Mouse (Mus musculus): Measurements from ENCODE around the gene Prlhr.

The Prlhr gene

DNA sequence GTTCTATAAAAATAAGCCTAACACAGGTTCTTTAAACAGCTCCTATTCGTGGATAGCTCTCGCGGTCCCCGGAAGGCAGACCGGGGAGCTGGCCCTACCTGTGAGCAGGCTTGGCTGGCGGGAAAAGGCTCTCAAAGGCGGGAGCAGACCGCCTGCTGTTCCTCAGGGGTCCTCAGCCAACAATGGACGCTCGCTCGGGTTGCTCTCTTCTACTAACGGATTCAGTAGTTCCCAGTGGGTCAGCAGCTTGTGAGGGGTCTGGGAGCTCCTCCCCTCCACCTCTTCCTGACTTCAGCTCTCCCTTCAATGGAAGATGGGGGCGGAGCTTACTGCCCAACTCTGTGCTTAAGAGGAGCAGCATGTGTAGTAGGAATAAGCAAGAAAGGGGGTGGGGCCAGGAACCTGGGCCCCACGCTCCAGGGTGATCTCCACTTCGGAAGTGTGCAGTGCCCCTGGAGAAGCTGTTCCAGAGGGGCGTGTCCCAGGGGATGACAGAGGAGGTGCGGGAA lies at the start of gene Prlhr:
Gene Prlhr, minus strand, starts transcription at position 51 of the 509 bp plus-strand sequence.
- DNase-seq (ENCODE audit: inconsistent age in 2 of 2, low spot score in 1 of 2): peak in 1 of 2 experiments; percentile 32

DNA sequence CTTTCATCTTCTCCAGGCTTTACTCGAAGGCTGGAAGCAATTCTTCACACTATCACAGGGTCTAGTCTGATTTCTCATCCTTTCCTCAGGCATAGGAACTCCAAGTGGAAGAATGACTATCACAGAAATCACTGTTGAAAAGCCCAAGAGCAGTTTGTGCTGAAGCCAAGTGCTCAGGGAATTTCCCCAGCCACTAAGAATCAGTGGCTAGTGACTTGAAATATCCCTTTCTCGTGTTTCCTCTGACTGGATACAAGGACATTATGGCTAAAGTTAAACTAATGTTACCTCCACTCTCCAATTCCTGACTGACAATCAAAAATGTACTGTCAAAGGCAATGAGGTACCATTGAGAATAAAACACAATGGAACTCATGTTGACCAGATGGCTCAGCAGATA lies 47.0 kb upstream of the Prlhr start:
- DNase-seq (ENCODE audit: inconsistent age in 2 of 2, low spot score in 1 of 2): no peak

DNA sequence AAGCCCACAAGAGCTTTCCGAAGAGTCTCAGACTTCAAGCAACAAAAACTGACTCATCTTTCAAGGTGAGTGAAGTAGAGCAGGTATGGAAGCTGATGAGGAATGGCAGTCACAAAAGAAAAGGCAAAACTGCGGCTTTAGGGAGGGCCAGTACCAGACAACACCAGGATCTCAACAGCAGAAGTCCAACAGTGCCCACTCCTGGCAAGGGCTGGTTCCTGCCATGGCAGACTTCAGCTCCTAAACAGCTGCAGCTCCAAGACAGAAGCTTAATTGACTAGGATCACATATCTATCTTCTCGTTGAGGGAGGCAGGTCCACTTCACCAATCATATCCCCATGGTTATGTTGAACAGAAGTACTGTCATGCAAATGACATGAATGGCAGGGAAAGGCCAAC lies 45.3 kb upstream of the Prlhr start:
- peak; percentile 7 to 62 for DNase-seq (ENCODE audit: inconsistent age in 2 of 2, low spot score in 1 of 2)

DNA sequence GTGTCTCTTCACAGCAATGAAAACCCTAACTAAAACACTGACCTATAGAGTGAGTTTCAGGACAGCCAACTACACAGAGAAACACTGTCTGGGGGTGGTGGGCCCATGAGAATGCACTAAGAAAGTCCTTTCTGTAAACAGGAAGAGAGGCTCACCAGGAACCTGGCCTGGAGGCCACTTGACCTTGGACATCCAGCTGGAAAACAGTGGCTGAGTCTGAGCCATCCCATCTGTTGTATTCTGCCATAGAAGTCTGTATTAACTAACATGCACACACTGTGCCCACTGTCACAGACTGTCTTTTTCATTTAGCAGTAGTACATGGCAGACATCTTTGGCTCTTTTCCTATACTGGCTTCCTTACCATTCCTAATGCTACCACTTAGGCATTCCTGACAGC lies 32.1 kb upstream of the Prlhr start:
- no peak for DNase-seq (ENCODE audit: inconsistent age in 2 of 2, low spot score in 1 of 2)

DNA sequence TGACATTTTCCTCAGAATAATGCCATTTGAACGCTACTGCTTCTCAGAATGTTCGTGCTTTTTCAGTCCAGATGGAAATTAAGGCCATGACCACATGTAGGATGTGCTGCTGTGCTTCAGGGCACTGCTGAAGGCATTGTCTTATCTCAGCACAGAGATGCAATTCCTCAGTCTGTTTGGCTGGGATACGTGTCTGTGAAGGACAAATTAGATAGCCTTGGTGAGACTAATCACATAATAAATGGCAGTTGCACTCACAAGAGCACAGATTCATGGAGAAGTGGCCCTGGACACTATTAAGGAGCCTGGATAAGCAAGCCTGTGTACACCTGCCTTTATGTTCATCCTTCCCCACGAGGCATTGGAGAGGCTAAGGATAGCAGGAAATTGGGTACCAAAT lies 29.1 kb upstream of the Prlhr start:
- peak in 1 of 2 experiments; percentile 58 for DNase-seq (ENCODE audit: inconsistent age in 2 of 2, low spot score in 1 of 2)

DNA sequence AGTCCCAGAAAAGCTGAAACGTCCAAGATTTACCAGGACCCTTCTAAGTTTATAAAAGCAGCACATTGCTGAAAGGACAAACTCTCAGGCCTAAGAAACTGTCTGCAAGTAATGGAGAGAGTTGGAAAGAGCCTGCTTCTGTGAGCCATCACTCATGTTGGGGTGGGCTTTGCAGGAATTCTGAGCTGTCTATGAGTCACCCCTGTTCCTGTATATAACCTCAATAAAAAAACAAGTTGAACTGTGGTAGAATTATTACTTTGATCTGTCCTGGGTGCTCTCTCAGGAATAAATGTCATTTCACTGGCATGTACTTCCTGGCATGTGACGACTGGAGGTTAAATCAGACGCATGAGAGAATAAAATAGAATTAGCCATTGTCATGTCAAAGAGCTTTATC lies 27.7 kb upstream of the Prlhr start:
- DNase-seq (ENCODE audit: inconsistent age in 2 of 2, low spot score in 1 of 2): no peak

DNA sequence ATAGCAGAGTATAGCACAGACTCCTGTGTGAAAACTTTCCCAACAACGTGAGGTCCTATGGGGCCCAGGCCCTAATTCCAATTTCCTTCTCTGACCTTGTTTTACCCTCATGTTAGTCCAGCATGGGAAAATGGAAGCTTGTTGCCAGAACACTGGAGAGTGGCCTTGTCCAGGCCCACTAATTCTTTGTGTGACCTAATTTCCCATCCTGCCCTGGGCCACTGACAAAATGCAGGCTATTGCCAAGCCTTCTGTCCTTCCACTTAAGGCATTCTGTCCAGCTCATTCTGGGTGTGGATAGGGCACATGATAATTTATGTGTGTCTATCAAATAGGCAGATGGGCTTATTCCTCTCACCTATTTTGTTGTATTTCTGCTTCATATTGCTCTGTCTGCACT lies 21.5 kb upstream of the Prlhr start:
- DNase-seq (ENCODE audit: inconsistent age in 2 of 2, low spot score in 1 of 2): peak; percentile 37 to 86

DNA sequence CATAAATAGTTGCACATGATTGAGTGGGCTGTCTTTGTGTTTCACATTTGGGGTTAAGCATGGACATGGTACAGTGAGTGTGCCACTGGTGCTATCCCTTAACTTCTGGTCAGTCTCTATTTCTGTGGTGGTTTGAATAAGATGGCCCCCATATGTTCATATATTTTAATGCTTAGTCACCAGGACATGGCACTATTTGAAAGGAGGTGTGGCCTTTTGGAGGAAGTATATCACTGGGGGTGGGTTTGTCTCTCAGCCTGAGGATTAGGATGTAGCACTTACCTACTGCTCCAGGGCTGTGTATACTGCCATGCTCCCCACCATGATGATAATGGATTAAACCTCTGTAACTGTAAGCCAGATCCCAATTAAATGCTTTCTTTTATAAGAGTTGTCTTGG lies 17.2 kb upstream of the Prlhr start:
- DNase-seq (ENCODE audit: inconsistent age in 2 of 2, low spot score in 1 of 2): no peak

DNA sequence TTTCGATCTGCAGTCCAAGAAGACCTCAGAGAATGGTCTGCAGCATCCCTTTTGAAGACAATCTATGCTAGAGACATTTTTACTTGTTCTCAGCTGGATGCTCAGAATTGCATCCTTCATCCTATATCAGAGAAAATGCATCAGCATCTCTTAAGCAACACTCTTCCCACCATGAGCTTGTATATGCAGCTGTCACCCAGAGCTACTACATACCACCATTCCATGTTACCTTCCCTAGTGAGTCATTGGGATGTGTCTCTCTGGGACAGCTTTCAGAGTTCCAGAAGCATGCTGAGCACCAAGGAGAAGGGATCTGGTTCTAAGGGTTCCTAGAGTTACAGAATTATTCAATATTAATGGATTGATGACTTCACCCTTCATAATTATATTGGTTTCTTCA lies 10.8 kb upstream of the Prlhr start:
- no peak for DNase-seq (ENCODE audit: inconsistent age in 2 of 2, low spot score in 1 of 2)

DNA sequence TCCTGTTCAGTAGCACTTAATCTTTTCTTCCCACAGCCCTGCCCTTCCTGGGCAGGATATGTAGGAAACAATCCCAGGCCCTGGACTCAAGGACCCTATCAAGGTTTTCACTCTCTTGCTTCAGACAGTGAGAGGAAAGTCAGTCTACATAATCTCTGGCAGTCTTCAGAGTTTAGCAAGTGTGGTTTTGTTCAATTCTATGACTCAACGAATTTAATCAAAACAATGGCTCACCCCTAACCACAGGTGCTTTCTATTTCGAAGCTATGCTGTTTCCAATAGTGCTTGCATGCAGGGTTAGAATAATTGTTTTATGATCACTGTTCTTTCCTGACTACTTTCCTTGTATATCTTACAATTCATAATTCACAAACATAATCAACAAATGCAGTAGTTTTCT lies 9.7 kb upstream of the Prlhr start:
- DNase-seq (ENCODE audit: inconsistent age in 2 of 2, low spot score in 1 of 2): peak in 1 of 2 experiments; percentile 51

DNA sequence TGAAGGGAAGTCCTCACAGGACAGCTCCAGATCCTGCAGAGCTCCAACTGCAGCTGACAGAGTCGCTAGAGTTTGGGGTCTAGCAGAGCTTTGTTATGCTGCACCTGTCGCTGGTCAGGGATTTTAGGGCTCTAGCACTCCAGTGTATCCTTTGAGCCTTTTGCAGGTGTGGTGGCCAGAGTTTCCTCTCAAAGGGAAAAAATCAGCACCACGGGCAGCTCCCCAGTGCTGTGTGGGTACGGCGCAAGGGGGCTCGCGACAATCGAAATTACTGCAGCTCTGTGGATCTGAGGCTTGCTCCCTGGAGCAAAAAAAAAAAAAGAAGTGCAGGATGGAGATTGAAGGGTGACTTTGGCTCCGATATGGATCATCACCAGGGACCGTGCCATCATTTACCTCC lies 742 bp upstream of the Prlhr start:
- peak; percentile 39 to 81 for DNase-seq (ENCODE audit: inconsistent age in 2 of 2, low spot score in 1 of 2)

DNA sequence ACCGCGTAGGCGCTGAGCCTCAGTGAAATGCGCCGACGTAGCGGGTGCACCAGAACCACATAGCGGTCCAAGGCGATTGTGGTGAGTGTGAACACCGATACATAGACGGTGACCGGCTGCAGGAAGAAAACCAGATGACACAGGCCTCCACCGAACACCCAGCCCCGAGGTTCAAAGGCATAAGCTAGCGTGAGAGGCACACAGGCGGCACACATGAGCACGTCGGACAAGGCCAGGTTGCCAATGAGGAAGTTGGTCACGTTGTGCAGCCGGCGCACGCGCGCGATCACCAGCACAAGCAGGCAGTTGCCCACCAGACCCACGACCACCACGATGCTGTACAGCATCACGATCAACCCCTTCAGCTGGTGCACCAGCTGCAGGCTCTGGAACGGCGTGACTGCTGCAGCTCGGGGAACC lies 506 bp downstream of the Prlhr start:
- no peak for DNase-seq (ENCODE audit: inconsistent age in 2 of 2, low spot score in 1 of 2)

DNA sequence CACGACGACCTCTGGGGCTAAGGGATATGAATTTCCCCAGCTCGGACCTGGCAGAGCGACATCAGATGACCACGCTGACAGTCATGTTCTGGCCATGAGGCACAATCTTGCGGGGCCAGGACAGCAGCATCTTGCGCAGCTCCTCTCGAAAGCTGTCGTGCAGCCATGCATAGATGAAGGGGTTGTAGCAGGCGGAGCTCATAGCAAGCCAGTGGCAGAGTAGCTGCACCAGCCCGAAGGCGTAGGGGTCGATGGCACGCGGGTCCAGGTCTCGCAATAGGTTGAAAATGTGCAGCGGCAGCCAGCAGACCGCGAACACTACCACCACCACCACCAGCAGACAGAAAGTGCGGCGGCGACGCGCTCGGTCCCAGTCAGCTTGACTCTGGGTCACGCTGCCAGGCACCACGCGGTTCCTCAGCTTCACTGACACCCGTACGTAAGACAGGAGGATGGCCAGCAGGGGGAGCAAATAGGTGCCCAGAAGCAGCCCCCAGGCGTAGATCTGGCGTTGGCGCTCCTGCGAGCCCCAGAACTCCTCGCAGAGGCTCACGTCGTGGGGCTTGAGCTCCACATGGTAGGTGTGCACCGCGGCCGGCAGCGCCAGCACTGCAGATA lies 1.0 kb downstream of the Prlhr start:
- DNase-seq (ENCODE audit: inconsistent age in 2 of 2, low spot score in 1 of 2): peak; percentile 63 to 88

DNA sequence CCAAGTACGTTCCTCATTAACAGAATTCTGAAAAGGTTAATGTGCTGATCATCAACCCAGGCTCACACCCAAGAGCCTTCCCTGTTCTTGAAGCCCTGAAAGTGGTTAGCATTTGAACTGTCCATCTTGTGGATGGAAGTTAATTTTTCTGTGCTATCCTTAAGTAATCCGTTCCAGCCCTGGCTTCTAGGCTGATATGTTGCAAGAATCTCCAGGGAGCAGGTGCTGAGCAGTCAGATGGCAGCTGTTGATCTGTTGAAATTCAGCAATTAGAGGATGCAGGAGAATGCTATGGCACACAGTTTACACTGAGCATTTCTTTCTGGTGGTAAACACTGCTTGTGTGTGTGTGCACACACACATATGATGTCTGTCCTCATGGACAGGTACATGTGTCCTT lies 2.4 kb downstream of the Prlhr start:
- DNase-seq (ENCODE audit: inconsistent age in 2 of 2, low spot score in 1 of 2): no peak

DNA sequence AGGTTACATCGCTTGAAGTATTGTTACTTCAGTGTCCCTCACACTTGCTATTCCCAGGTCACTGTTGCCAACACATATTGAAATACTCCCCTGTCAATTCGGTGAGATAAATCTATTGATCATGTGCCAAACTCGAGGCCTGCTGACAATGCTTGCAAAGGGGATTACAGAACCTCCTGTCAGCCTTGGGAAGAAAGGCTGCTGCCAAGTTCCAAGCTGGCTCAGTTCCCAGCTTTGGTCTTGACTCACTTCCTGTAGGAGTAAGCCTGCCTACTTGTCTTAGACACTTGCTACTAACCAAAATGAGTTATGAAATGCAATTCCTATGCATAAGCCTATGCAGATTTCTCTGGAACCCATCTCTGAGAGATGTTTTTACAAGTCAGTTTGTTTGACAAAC lies 4.2 kb downstream of the Prlhr start:
- peak; percentile 82 to 96 for DNase-seq (ENCODE audit: inconsistent age in 2 of 2, low spot score in 1 of 2)

DNA sequence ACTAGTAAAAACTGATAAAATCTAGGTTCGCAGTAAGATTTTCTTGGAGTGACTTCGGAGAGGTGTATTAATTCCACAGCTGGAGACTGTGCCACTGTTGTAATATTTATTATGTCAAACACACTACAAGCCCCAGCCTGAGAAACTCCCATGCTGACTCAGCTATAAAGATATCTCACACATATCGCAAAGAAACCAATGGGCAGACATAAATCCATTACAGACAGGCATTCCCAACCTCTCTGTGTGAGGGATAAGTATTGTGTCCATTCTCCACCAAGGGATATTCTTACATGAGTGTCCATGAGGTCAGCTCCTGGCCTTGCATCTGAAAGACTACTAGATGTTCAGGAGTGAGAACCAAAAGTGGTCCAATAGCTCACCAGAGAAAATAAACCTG lies 4.7 kb downstream of the Prlhr start:
- DNase-seq (ENCODE audit: inconsistent age in 2 of 2, low spot score in 1 of 2): no peak

DNA sequence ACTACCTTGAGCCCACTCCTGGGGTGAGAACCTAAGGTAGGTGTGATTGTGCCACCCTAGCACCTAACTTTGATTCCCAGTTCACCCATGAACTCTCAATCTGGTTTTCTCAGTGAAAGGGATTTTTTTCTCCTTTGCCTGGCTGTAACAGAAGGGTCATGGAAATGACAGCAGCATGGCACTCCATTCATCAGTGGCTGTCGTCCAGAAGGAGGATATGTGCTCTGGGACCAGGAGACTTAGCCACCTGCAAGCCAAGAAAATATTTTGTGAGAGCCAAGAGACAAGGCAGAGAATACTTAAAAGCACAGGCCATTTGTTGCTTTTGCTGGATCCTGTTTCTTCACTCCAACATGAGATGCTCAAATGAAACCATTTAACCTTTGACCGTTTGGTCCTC lies 6.6 kb downstream of the Prlhr start:
- DNase-seq (ENCODE audit: inconsistent age in 2 of 2, low spot score in 1 of 2): no peak

DNA sequence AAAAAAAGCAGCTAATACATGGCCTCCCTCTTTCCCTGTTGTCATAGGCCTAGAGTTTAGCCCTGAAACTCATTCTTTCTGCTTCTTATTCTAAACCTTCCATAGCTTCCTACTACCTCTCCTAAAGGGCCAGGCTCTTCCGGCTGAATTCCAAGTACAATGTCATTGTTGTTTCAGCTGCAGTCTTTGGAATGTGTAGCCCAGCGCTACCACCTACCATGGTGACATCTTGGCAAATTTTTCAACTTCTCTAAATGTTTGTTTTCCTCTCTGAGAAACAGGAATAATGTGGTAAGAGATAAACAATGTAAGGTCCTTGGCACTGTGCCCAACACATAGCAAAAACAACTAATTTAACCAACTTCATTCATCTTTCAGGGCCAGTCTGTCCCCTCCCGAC lies 8.4 kb downstream of the Prlhr start:
- no peak for DNase-seq (ENCODE audit: inconsistent age in 2 of 2, low spot score in 1 of 2)

DNA sequence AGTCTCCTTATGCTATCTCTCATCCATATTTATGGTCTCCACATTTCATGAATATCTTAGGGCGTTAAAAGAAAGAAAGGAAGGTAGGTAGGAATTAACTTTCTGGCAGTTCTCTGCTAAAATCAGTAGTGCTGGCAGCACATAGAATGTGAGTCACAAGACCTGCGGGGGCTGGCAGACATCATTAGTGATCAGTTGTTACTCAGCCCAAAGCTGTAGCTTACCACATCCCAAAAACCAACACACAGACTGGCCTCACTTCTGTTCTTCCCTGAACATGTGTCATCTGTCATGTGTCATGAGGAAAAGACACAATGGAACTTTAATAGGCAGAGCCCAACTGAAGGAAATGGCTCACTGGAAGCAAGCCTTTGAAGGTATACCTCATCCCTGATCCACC lies 9.0 kb downstream of the Prlhr start:
- no peak for DNase-seq (ENCODE audit: inconsistent age in 2 of 2, low spot score in 1 of 2)

DNA sequence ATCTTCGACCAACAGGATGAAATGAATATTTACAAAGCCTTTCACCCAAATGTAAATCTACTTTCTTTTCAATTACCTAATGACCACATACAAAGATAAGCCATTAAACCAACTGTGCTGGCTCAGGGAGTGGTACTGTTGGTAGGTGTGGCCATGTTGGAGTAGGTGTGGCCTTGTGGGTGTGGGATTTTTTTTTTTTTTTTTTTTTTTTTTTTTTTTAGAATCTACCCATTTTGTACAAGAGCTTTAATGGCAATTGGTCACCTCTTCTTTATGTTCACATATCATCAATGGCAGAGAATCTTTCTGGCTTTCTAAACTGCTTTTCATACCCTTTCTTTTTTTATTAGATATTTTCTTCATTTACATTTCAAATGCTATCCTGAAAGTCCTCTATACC lies 12.3 kb downstream of the Prlhr start:
- DNase-seq (ENCODE audit: inconsistent age in 2 of 2, low spot score in 1 of 2): no peak

DNA sequence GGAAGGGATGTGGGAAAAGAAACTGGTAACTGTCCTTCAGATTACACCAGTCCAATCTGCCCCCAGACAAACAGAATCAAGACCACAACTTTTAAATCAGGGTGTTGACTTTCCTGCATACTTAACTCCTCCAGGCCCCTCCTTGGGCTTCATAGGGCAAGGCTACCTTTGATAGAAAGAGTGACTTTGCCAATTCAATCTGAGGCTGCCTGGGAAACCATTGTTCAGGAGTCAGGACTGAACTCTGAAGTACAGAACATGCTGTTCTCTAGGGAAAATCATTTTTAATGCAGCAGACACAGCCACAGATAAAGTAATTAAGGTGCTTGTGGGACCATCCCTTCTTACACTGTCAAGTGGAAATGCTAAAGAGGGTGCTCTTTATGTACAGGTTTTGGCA lies 27.6 kb downstream of the Prlhr start:
- no peak for DNase-seq (ENCODE audit: inconsistent age in 2 of 2, low spot score in 1 of 2)

DNA sequence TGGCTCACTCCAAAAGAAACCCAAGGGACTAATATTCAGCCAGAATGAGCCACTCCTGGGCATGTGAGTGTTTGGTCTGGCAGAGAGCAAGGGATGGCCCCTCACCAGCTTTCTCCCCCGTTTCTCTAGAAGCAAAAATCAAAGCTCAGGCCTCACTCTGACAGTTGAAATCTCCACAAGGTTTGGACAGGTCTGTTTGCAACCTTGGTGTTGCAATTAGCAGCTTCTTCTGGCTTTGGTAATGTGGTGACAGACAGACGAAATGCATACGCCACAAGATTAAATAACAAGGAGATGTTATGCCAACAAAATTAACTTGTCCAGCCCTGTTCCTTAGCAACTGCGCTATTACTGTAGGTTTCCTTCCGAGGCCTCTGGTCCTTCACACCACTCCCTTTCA lies 28.0 kb downstream of the Prlhr start:
- DNase-seq (ENCODE audit: inconsistent age in 2 of 2, low spot score in 1 of 2): peak; percentile 6 to 46

DNA sequence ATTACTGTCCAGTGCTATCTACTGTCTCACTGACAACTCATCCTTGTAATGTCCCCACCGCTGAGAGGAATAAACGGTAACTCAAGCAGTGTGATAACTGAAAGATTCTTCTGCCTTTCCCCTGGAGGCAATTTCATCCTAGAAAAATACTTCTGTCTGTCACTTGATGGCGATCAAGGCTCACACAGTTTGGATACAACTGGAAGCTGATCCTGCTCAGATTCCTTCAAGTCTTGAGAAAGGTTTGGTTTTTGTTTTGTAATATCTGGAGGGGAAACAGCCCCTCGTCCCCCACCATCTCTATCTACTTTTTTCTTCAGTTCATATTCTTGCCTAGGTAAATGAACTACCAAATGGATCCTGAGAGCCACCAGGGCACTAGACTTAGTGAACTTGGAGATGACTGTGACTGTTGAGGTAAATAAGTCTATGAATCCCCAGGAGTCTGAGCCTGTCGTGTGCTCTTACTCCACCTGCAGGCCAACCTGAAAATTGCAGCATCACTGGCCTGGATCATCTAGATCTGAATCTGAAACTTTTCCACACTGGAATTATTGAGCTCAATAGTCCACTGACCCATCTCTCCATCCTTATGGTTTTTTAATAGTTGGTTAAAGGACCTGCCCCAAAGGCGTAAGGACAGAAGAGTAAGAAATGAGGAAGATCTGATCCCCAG lies 30.4 kb downstream of the Prlhr start:
- DNase-seq (ENCODE audit: inconsistent age in 2 of 2, low spot score in 1 of 2): peak; percentile 12 to 74

Measured in adrenal gland, adult (tissue).